Mouse (Mus musculus) MEL (cell line): ENCODE measurements at regions not wholly inside any gene's neighbourhood (a gene's known extent, or its start where the extent isn't known, plus 50 kb on each side); places are given as distances from the start of the nearest gene placed in this dataset.

Experiments used
- DNase-seq: peaks from one replicate; pipeline ENCODE4 v3.0.0; 2011; ENCODE audit warnings: low read depth, low spot score
- H3K27ac ChIP-seq: 2 replicates; pipeline ENCODE4 v1.5.1; 2012; ENCODE audit warnings: low read depth, mild to moderate bottlenecking, control low read depth, low read length, moderate library complexity; ENCODE audit not compliant: control insufficient read depth
- H3K27me3 ChIP-seq, 2 experiments: fragments of 150-350 bp in 1 of 2; sonication (generic) in 1 of 2; 2 replicates each; pipeline ENCODE4 v1.6.1; 2012; ENCODE audit warnings: low read length in 2 of 2, mild to moderate bottlenecking in 2 of 2, improper control_type of control experiment in 1 of 2, moderate library complexity in 1 of 2; ENCODE audit not compliant: insufficient read depth in 2 of 2, control insufficient read depth in 1 of 2
- H3K36me3 ChIP-seq, 2 experiments: 2 replicates each; pipeline ENCODE4 v1.6.1; 2012 to 2014; ENCODE audit warnings: low read length in 2 of 2, improper control_type of control experiment in 1 of 2, inconsistent platforms in 1 of 2, mild to moderate bottlenecking in 1 of 2; ENCODE audit not compliant: insufficient read depth in 2 of 2, control insufficient read depth in 1 of 2
- H3K4me1 ChIP-seq, 2 experiments: fragments of 150-350 bp in 1 of 2; sonication (generic) in 1 of 2; 2 replicates each; pipeline ENCODE4 v1.6.1; 2012; ENCODE audit warnings: low read length in 2 of 2, improper control_type of control experiment in 1 of 2, mild to moderate bottlenecking in 1 of 2; ENCODE audit not compliant: insufficient read depth in 2 of 2, control insufficient read depth in 1 of 2
- H3K4me3 ChIP-seq, 2 experiments: fragments of 150-350 bp in 1 of 2; sonication (generic) in 1 of 2; 2 replicates each; pipeline ENCODE4 v1.5.1; 2012; ENCODE audit warnings: low read depth in 2 of 2, low read length in 2 of 2, mild to moderate bottlenecking in 2 of 2, moderate library complexity in 2 of 2, control low read depth in 1 of 2, improper control_type of control experiment in 1 of 2; ENCODE audit not compliant: control insufficient read depth in 1 of 2, insufficient read depth in 1 of 2
- H3K79me2 ChIP-seq: 2 replicates; pipeline ENCODE4 v1.6.1; 2012; ENCODE audit warnings: mild to moderate bottlenecking, low read length, moderate library complexity; ENCODE audit not compliant: control insufficient read depth, poor library complexity, insufficient read depth
- H3K9ac ChIP-seq: 2 replicates; pipeline ENCODE4 v1.6.1; 2012; ENCODE audit warnings: low read depth, mild to moderate bottlenecking, control low read depth, low read length, moderate library complexity; ENCODE audit not compliant: control insufficient read depth, poor library complexity, severe bottlenecking
- H3K9me3 ChIP-seq: fragments of 150-350 bp; sonication (generic); replicated peaks from 2 replicates; pipeline ENCODE4 v1.6.1; 2012; ENCODE audit warnings: mild to moderate bottlenecking, low read length, improper control_type of control experiment, moderate library complexity; ENCODE audit not compliant: insufficient read depth
- BHLHE40 ChIP-seq: IDR thresholded peaks from 2 replicates; pipeline ENCODE4 v1.6.1; 2012; ENCODE audit warnings: low read depth, mild to moderate bottlenecking, inconsistent platforms, low read length, improper control_type of control experiment, borderline replicate concordance
- CHD1 ChIP-seq: IDR thresholded peaks from 2 replicates; pipeline ENCODE4 v1.6.1; 2012; ENCODE audit warnings: low read depth, mild to moderate bottlenecking, inconsistent platforms, low read length, improper control_type of control experiment
- CHD2 ChIP-seq: IDR thresholded peaks from 2 replicates; pipeline ENCODE4 v1.6.1; 2011; ENCODE audit warnings: low read length, improper control_type of control experiment
- CTCF ChIP-seq, 3 experiments: IDR thresholded peaks in 2 of 3; conservative IDR thresholded peaks in 1 of 3; 2 replicates each; pipeline ENCODE4 v1.5.1; 2011 to 2012; ENCODE audit warnings: low read length in 3 of 3, low read depth in 2 of 3, mild to moderate bottlenecking in 2 of 3, improper control_type of control experiment in 1 of 3, inconsistent platforms in 1 of 3, mixed read lengths in 1 of 3, moderate library complexity in 1 of 3; ENCODE audit not compliant: control insufficient read depth in 1 of 3, insufficient read depth in 1 of 3, poor library complexity in 1 of 3, severe bottlenecking in 1 of 3
- E2F4 ChIP-seq: IDR thresholded peaks from 2 replicates; pipeline ENCODE4 v1.6.1; 2011; ENCODE audit warnings: low read depth, low read length, improper control_type of control experiment, borderline replicate concordance
- GABPA ChIP-seq: IDR thresholded peaks from 2 replicates; pipeline ENCODE4 v1.6.1; 2012; ENCODE audit warnings: low read depth, mild to moderate bottlenecking, inconsistent platforms, low read length, improper control_type of control experiment, moderate library complexity
- JUND ChIP-seq: IDR thresholded peaks from 2 replicates; pipeline ENCODE4 v1.6.1; 2011; ENCODE audit warnings: low read depth, mild to moderate bottlenecking, improper control_type of control experiment, low read length
- MXI1 ChIP-seq: IDR thresholded peaks from 2 replicates; pipeline ENCODE4 v1.6.1; 2011; ENCODE audit warnings: mild to moderate bottlenecking, low read depth, low read length, improper control_type of control experiment
- MYB ChIP-seq: IDR thresholded peaks from 2 replicates; pipeline ENCODE4 v1.6.1; 2011; ENCODE audit warnings: mild to moderate bottlenecking, low read depth, low read length, improper control_type of control experiment
- NRF1 ChIP-seq: IDR thresholded peaks from 2 replicates; pipeline ENCODE4 v1.6.1; 2014; ENCODE audit warnings: low read depth, mild to moderate bottlenecking, inconsistent platforms, low read length, improper control_type of control experiment, moderate library complexity; ENCODE audit not compliant: poor library complexity, insufficient read depth, severe bottlenecking
- POLR2AphosphoS5 ChIP-seq: IDR thresholded peaks from 2 replicates; pipeline ENCODE4 v1.6.1; 2012; ENCODE audit warnings: low read depth, borderline replicate concordance, mild to moderate bottlenecking, inconsistent platforms, low read length, moderate library complexity, mixed read lengths
- RAD21 ChIP-seq: IDR thresholded peaks from 2 replicates; pipeline ENCODE4 v1.6.1; 2011; ENCODE audit warnings: mild to moderate bottlenecking, low read depth, low read length, improper control_type of control experiment
- SIN3A ChIP-seq: IDR thresholded peaks from 2 replicates; pipeline ENCODE4 v1.6.1; 2012; ENCODE audit warnings: low read length, improper control_type of control experiment, inconsistent platforms
- SMC3 ChIP-seq: IDR thresholded peaks from 2 replicates; pipeline ENCODE4 v1.6.1; 2011; ENCODE audit warnings: low read depth, low read length, improper control_type of control experiment
- TAL1 ChIP-seq: IDR thresholded peaks from 2 replicates; pipeline ENCODE4 v1.6.1; 2012; ENCODE audit warnings: mild to moderate bottlenecking, inconsistent platforms, low read length, moderate library complexity, mixed read lengths
- TBP ChIP-seq: IDR thresholded peaks from 2 replicates; pipeline ENCODE4 v1.8.0; 2011; ENCODE audit warnings: low read depth, low read length, improper control_type of control experiment
- TCF12 ChIP-seq: IDR thresholded peaks from 2 replicates; pipeline ENCODE4 v1.6.1; 2014; ENCODE audit warnings: low read depth, mild to moderate bottlenecking, inconsistent platforms, low read length, improper control_type of control experiment, moderate library complexity
- USF1 ChIP-seq: IDR thresholded peaks from 2 replicates; pipeline ENCODE4 v1.6.1; 2014; ENCODE audit warnings: low read depth, mild to moderate bottlenecking, inconsistent platforms, low read length, improper control_type of control experiment, moderate library complexity
- USF2 ChIP-seq, 2 experiments: IDR thresholded peaks; 2 replicates each; pipeline ENCODE4 v1.6.1; 2011 to 2012; ENCODE audit warnings: improper control_type of control experiment in 2 of 2, low read length in 2 of 2, borderline replicate concordance in 1 of 2, inconsistent platforms in 1 of 2, low read depth in 1 of 2, mild to moderate bottlenecking in 1 of 2; ENCODE audit not compliant: insufficient read depth in 1 of 2
- ZNF384 ChIP-seq: IDR thresholded peaks from 2 replicates; pipeline ENCODE4 v1.6.1; 2012; ENCODE audit warnings: low read depth, mild to moderate bottlenecking, inconsistent platforms, low read length, improper control_type of control experiment

DNA sequence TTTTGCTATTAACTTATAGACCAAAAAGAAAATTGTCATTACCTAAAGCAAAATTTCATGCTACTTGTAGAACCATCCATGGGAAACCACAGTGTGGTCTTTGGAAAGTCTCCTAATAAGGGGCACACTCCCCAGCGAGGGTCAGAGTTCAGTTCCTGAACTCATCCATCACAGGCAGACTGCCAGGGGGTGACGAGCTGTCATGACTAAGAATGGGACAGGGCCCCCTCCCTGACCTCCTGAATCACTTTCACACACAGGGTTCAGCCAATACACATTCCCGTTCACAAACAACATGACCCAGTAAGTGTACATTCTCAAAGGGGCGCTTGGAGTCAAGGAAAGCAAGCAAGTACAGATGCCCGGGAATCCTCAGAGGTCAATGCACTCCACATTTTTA is 437.5 kb upstream of the Adgrl4 start:
- no peak for DNase-seq
- no peak overlapping the region for H3K9ac ChIP-seq
- no peaks in the 10 kb centered on the region for H3K79me2 ChIP-seq
- no peaks in the 10 kb centered on the region for H3K36me3 ChIP-seq
- H3K27ac ChIP-seq = no peak overlapping the region
- no peaks in the 10 kb centered on the region for H3K4me1 ChIP-seq
- TF ChIP-seq POLR2AphosphoS5 = no peak
- no peak for TF ChIP-seq JUND
- no peak for TF ChIP-seq MXI1
- TF ChIP-seq GABPA = no peak
- TF ChIP-seq CHD1 = no peak
- no peak for TF ChIP-seq ZNF384
- no peak for TF ChIP-seq SIN3A
- no peak for TF ChIP-seq CHD2
- TF ChIP-seq USF1 = no peak
- TF ChIP-seq NRF1 = no peak
- no peak for TF ChIP-seq SMC3
- H3K4me3 ChIP-seq = no peak overlapping the region
- H3K27me3 ChIP-seq = no peaks in the 10 kb centered on the region
- H3K9me3 ChIP-seq = no peaks in the 10 kb centered on the region

DNA sequence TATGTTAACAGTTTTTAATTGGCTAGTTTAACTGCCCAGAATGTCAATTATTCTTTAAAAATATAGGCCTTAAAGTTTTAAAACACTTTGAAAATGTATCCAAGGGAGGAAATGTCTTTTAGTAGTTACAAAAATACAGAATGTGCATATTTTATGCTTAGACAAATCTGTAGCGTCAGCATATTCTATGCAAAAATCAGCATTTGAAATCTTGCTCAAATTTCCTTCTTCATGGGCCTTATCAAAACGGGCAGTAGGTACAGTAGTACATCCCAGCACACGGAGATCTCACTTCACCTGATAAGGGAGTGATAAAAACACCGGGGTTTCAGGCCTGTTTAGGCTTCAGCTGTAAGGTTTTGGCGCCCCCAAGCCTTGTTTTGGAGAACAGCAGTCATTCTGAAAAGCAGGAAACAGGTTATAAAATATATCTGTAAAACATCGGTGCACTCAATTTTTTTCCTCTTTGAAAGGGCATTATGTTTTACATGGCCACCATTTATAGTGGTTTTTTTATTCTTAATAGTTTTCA is 435.7 kb upstream of the Adgrl4 start:
- peak; percentile 6 for DNase-seq
- TF ChIP-seq SIN3A (no peak), CTCF (IDR thresholded peaks at IDR 0.05 in 2 of 3, conservative IDR thresholded peaks at IDR 0.05 in 1 of 3; ENCODE audit: control insufficient read depth in 1 of 3, insufficient read depth in 1 of 3, low read depth in 2 of 3, low read length in 3 of 3, poor library complexity in 1 of 3, severe bottlenecking in 1 of 3) (peak; percentile 4 to 42 (median 27); a peak in 3 of 6 replicates), USF1 (no peak), MYB (no peak), BHLHE40 (no peak), SMC3 (peak; percentile 27; the same call in 1 of the 2 replicates), USF2 (IDR thresholded peaks at IDR 0.05; ENCODE audit: borderline replicate concordance in 1 of 2, insufficient read depth in 1 of 2, low read depth in 1 of 2, low read length in 2 of 2) (no peak), TAL1 (no peak), RAD21 (peak; percentile 48), E2F4 (no peak), TCF12 (no peak), TBP (no peak)
- H3K9me3 ChIP-seq = no peaks in the 10 kb centered on the region
- H3K36me3 ChIP-seq = no peaks in the 10 kb centered on the region
- H3K9ac ChIP-seq = no peak overlapping the region
- no peaks in the 10 kb centered on the region for H3K4me1 ChIP-seq
- H3K27ac ChIP-seq = no peak overlapping the region
- H3K79me2 ChIP-seq = no peaks in the 10 kb centered on the region
- no peaks in the 10 kb centered on the region for H3K27me3 ChIP-seq
- no peak overlapping the region for H3K4me3 ChIP-seq
